Mouse (Mus musculus) layer of hippocampus, adult 2 months (tissue): ENCODE results near the gene Aqp3. TPM values are rescaled to one million over a fixed set of nuclear protein-coding genes. Genes with fewer than 3 reads are reported as not detected.
A peak's percentile ranks its signal among the peaks of the same experiment; 100 is the strongest.

Source experiments
- DNase-seq, 2 experiments: peaks; one replicate each; pipeline ENCODE4 v3.0.0; 2022; ENCODE audit warnings: low spot score in 2 of 2
- H3K27ac ChIP-seq: fragments of 200-600 bp; 2 replicates; pipeline ENCODE4 v1.8.1; 2022
- H3K4me3 ChIP-seq: fragments of 200-600 bp; 2 replicates; pipeline ENCODE4 v1.8.1; 2022; ENCODE audit warnings: mild to moderate bottlenecking
- CTCF ChIP-seq: fragments of 200-600 bp; conservative IDR thresholded peaks from 2 replicates; pipeline ENCODE4 v1.8.1; 2022; ENCODE audit warnings: antibody characterized with exemption, mild to moderate bottlenecking, moderate library complexity
- total RNA-seq, 2 experiments: library from RNA; stranded (reverse); gene quantifications; 2 replicates each; pipeline ENCODE4 v1.2.3; 2021

The Aqp3 gene
- total RNA-seq, 2 experiments from 2014 or later, result not detected

DNA sequence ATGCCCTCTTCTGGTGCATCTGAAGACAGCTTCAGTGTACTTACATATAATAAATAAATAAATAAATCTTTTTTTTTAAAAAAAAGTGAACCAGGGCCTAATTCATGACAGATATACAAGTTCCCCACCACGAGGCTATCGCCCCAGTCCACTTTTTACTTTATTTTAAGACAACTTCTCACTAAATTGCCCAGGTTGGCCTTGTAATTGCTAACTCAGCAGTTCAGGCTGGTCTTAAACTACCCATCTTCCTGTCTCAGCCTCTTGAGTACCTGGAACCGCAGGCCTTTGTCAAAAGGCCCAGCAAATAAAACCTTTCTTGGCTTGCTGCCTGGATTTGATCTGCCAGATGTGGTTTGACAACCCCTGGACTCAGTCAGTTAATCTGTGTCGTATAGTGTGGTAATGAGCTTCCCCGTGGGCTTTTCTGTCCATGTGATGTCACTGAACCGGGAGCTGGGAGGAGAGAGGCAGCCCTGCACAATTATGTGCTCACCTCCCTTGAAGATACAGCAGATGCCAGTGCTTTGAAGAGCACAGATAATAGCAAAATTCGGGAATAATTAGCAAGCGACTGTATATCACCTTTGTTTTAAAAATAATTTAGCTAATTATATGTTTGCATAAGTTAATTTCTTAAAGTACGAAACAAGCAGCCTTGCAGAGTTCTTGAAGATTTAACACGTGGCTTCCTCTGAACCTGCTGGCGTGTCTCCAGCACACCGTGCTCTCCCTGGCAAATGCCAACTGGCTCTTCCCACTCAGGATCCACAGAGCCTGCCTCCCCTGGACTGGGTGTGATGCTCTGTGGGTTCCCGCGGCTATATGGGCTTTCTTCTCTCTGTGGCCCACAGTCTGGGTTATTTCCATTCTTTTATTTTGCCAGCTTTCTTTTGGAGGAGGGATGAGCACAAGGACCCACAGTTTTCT, 26.2 kb downstream of the Aqp3 start:
- DNase-seq, result no peak
- TF ChIP-seq CTCF, result no peak
- Histone ChIP-seq H3K4me3 (no peak overlapping the region), H3K27ac (no peak overlapping the region)

DNA sequence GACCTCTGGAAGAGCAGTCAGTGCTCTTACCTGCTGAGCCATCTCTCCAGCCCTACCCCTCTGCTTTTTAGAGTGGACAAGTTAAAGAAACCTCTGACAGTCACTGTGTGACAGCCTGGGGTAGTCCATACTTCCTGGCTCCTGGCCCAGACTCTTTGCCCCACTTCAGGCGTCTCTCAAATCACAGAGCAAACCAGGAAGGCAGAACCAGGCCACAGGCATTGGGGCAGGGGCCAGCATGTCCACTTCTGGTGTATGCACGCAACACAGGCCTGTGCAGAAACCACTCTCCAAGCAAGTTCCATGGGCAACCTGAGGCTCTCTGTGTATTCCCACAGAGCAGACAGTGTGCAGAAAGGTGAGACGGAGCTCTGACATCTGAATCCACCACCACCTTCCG, 32.8 kb downstream of the Aqp3 start:
- H3K4me3 ChIP-seq, result no peak overlapping the region
- TF ChIP-seq CTCF, result no peak
- H3K27ac ChIP-seq, result no peak overlapping the region
- DNase-seq, result no peak

DNA sequence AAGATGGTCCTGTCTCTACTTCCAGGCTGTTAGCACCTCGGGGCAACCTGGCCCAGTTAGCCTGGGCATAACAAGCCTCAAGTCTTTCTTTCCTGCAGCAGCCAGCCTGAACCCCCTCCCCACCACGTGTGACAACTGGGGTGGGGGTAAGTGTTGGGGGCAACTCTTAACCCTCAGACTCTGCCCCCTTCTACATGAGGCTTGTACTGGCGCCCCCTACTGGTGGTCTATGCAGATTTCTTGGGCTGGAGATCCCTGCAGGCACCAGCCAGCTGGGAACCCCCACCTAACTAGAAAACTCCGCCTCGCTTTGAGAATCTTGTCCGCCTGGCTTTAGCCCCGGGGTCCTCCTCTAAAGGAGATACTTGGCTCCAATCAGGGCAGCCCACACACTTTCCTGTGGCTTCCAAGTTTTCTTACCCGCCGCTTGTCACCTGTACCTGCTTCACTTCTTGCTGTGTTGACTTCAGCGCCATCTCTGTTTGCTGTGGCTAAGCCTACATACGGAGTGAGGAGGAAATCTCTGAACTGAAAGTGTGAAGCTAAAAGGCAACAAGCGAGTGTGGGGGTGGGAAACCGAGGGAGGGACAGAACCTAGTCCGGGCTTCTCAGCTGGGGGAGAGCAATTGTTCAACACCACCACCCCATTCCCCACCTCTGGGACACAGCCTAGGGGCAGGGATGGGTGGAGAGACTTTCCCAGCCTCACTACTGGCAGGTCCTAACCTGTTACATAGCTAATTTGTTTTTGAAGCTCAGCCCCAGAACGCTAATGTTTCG, 33.9 kb downstream of the Aqp3 start:
- no peak for DNase-seq
- no peak overlapping the region for H3K27ac ChIP-seq
- peak; percentile 74 for TF ChIP-seq CTCF
- H3K4me3 ChIP-seq, result no peak overlapping the region

DNA sequence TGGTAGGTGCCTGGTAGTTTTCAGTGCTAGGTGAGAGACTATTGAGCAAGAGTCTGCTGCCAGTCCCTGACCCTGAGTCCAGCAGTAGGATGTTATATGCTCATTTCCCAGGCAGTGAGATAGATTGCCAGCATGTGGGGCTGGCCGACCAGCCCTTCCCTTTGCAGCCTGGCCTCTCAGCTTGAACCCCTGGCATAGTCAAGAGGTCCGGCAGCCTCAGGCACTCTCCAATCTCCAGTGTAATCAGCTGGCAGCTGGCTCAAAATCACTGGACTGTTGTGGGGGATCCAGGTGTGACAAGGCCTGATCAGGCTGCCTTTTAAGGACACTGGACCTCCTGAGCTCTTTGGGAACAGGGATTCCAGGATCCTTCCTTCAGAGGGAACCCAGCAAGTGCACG, 34.6 kb downstream of the Aqp3 start:
- TF ChIP-seq CTCF, result no peak
- H3K4me3 ChIP-seq, result no peak overlapping the region
- DNase-seq, result no peak
- no peak overlapping the region for H3K27ac ChIP-seq

DNA sequence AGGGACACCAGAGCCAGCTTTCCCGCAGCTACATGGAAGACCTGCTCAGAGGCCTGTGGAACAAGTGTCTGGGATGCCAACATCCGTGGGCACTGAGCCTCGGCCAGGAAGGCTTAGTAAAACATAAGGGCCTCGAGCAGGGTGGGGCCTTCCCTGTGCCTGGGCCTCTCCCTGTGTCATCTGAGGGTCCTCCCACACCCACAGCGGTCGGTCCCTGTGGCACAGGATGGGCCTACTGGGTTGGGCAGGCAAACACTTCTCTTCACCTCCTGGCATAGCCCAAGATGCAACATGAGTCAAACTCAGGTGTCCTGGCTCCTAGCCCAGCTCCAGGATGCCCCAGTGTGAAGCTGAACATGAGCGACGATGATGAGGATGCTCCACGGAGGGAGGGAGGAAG, 40.6 kb downstream of the Aqp3 start:
- no peak for DNase-seq
- no peak for TF ChIP-seq CTCF
- Histone ChIP-seq H3K4me3 (no peak overlapping the region), H3K27ac (no peak overlapping the region)

DNA sequence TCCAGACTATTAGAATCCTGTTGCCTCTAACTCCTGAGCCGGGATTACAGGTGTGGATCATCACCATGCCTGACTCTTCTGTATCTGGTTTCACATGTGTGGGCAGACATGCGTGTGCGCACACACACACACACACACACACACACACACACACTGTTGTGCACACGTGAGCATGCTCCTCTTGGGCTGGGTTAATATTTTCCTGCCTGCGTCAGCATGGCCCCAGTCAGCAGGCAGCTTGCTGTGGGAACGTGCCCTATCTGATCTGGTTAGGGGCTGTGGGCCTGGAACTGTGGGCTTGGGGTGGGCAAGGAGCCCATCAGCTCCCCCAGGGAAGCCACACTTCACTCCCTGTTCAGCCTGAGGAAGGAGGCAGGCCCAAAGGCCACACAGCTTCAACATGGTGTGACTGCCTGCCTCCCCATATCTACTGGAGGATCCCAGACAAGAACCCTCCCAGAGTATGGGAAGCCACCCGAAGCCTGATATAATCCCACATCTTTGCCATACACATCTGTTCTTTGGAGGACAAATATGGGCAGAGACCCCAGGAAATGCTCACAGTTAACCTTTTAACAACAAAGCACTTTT, 41.1 kb downstream of the Aqp3 start:
- no peak for DNase-seq
- no peak for TF ChIP-seq CTCF
- Histone ChIP-seq H3K27ac (no peak overlapping the region), H3K4me3 (no peak overlapping the region)

DNA sequence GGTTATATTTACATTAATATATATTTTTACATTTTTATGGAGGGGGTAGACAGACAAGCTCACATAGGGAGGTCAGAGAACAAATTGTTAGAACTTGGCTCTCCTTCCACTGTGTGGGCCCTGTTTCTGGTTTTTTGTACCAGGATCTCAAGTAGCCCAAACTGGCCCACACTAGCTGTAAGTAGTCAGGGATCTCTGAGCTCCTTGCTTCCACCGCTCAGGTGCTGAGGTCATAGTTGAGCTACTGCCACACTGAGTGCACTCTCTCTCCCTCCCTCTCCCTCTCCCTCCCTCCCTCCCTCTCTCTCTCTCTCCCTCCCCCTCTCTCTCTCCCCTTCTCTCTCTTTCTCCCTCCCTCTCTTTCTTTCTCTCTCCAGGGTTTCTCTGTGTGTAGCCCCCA, 41.7 kb downstream of the Aqp3 start:
- no peak for TF ChIP-seq CTCF
- Histone ChIP-seq H3K27ac (no peak overlapping the region), H3K4me3 (no peak overlapping the region)
- DNase-seq, result no peak

DNA sequence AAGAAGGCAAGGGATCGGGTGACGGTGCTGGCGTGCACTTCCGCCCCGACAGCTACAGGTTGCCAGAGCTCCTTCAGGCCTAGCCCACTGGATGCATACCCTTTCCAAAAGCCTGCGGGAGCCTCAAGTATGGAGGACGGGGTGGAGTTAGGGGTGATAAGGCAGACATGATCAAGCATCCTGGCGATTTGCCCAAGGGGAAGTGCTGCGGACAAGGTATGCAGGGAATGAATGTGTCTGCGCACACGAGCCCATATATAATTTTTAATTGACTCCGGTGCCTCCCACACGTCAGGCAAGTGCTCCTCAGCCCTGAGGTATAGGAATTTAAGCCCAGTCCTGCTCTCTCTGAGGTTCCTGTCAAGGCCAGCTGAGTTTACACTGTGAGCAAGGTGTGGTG, 42.9 kb downstream of the Aqp3 start:
- no peak overlapping the region for H3K27ac ChIP-seq
- no peak overlapping the region for H3K4me3 ChIP-seq
- DNase-seq, result no peak
- TF ChIP-seq CTCF, result no peak

DNA sequence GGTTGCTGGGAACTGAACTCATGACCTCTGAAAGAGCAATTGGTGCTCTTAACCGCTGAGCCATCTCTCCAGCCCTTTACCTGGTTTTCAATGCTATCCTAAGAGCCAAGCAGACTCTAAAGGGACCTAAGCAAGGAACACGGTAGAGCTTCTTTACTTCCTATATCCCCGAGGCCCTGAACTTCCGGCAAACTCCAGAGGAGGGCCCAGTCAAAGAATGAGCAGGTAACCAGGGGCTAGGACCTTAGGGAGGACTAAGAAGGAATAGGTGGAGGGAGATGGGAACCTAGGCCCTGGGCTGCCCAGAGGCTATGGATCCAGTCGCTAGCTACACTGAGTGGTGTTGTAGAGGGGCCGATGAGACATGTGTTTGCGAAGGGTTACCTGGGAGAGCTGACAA, 46.2 kb downstream of the Aqp3 start:
- Histone ChIP-seq H3K27ac (no peak overlapping the region), H3K4me3 (no peak overlapping the region)
- TF ChIP-seq CTCF, result no peak
- DNase-seq, result no peak

DNA sequence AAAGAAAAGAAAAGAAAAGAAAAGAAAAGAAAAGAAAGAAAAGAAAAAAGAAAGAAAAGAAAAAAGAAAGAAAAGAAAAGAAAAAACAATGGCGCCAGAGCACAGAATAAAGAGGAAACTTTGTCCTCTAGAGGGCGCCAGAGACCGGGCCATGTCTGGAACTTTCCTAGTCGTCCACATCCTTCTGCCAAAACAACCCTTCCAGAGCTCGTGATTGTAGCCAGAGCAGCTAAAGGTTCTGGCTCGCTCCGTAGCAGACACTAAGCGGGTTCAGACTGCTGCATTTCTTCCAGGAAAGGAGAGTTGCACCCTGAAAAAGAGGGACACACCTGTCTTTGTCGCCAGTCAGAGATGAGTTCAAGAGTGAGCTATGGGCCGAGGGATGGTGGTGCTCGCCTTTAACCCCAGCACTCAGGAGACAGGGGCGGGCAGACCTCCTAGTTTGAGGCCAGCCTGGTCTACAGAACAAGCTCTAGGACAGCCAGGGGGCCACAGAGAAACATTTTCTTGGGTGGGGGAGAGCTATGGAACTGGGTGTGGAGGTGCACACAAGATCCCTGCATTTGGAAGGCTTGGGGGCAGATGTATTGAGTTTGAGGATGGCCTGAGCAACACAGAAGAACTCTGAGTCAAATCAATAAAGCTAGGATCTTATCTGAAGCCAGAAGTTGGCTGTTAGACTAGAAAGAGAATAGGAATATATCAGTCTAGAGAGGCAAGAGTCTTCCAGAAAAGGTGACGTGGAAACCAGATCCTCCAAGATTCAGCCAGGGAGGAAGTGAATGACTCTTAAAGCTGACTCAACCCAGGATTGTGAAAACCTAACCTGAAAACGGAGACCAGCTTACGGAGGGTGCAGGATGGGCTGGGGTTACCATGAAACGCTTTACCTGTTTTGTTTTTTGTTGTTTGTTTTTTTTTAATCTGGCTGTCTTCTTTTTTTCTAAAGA, 47.0 kb downstream of the Aqp3 start:
- TF ChIP-seq CTCF, result peak; percentile 91
- H3K27ac ChIP-seq, result no peak overlapping the region
- DNase-seq, result peak; percentile 69 to 90
- no peak overlapping the region for H3K4me3 ChIP-seq

DNA sequence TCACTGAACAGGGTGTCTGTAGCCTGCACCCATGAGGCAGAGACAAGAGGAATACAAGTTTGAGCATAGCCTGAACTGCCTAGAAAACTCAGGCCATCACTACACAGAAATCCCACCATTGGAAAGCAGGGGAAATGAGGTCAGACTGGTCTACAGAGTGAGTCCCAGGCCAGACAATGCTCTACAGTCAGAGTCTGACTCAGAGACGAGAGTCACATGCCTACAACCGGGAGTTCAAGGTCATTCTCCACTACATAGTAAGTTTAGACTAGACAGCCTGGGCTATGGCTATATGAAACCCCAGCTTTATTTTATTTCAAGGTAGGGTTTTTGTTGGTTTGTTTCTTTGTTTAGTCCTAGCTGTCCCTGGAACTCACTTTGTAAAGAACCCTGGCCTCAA, 49.1 kb downstream of the Aqp3 start:
- no peak overlapping the region for H3K4me3 ChIP-seq
- no peak for TF ChIP-seq CTCF
- DNase-seq, result no peak
- H3K27ac ChIP-seq, result no peak overlapping the region

DNA sequence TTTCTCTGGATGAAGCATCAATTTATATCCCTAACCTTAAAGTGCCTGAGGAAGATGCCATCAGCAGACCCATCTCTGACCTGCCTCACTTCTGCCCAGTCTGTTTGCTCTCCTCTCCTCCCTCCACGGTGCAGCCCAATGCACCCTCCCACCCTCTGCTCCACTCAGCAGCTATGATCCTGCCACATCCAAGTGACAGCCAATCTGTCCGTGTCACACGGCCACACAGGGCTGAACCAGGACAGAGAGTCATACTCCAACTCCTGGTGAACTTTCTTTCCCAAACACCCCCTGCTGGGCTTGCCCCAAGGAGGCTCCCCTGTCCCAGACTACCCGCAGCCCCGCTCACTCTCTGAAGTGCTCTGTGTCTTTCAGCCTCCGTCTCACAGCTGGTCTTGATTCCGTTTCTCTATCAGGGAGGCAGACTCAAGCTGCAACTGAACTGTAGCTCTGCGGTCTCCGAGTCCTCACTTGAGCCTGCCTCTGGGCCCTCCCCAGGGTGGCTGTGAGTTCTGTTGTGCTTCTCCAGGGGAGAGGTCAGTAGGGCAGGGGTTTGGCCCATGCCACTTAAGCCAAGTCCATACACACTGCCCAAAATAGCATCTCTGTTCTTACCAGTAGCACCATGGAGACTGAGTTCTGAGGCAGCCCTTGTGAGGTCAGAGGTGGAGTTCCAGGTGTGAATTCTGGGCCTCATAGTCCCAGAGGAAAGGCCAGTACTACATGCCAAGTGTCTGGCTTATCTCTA, 50.3 kb downstream of the Aqp3 start, which contains the start of gene Aqp7:
TSS of gene Aqp7 (minus strand) at position 616 of the 748 bp plus-strand sequence.
- TF ChIP-seq CTCF, result no peak
- Histone ChIP-seq H3K4me3 (no peak within 1 kb of the TSS), H3K27ac (no peak within 1 kb of the TSS)
- no peak for DNase-seq
